Mouse (Mus musculus) small intestine, adult 2 months (tissue): ENCODE data around the gene Irf2bp1. TPM values are rescaled to one million over a fixed set of nuclear protein-coding genes. Genes with fewer than 3 reads are reported as not detected.

ENCODE experiments used
- H3K27ac ChIP-seq: fragments of 200-500 bp; 2 replicates; pipeline ENCODE4 v1.5.1; 2012; ENCODE audit warnings: low read depth, low read length, control low read depth, inconsistent platforms; ENCODE audit not compliant: insufficient read depth
- H3K27me3 ChIP-seq: fragments of 200-500 bp; 2 replicates; pipeline ENCODE4 v1.6.1; 2012; ENCODE audit warnings: mild to moderate bottlenecking, moderate library complexity, low read length, inconsistent platforms; ENCODE audit not compliant: control insufficient read depth, insufficient read depth
- H3K36me3 ChIP-seq: fragments of 200-500 bp; 2 replicates; pipeline ENCODE4 v1.6.1; 2012; ENCODE audit warnings: mild to moderate bottlenecking, low read length, control low read depth, inconsistent platforms; ENCODE audit not compliant: control insufficient read depth, insufficient read depth
- H3K4me1 ChIP-seq: fragments of 200-500 bp; 2 replicates; pipeline ENCODE4 v1.6.1; 2012; ENCODE audit warnings: low read length, inconsistent platforms, mixed read lengths; ENCODE audit not compliant: control insufficient read depth, insufficient read depth, insufficient read length
- H3K4me3 ChIP-seq: fragments of 200-500 bp; 2 replicates; pipeline ENCODE4 v1.5.1; 2012; ENCODE audit warnings: low read depth, mild to moderate bottlenecking, control low read depth, inconsistent platforms, low read length, moderate library complexity
- CTCF ChIP-seq: fragments of 200-500 bp; IDR thresholded peaks from 2 replicates; pipeline ENCODE4 v1.5.1; 2012; ENCODE audit warnings: low read depth, mild to moderate bottlenecking, control low read depth, inconsistent platforms, low read length, moderate library complexity, mixed read lengths; ENCODE audit not compliant: insufficient replicate concordance, insufficient read length; ENCODE audit errors: extremely low read depth
- POLR2A ChIP-seq: fragments of 200-500 bp; IDR thresholded peaks from 2 replicates; pipeline ENCODE4 v1.6.1; 2012; ENCODE audit warnings: low read depth, mild to moderate bottlenecking, control low read depth, inconsistent platforms, low read length, moderate library complexity
- WGBS: fragments of 180-500 bp; shearing (Covaris S2); methylation state at CpG from one replicate; pipeline ENCODE4 v1.1.7; 2018; 5-methylcytosine and 5-hydroxymethylcytosine counted together
- polyA plus RNA-seq: library from polyadenylated mRNA; depleted of rRNA; stranded (reverse); fragments of >200 nt; gene quantifications from 2 replicates; pipeline ENCODE4 v1.2.3, GENCODE M21; 2012

Gene Irf2bp1
- polyA plus RNA-seq, 1 experiment: 25.8 TPM

- no peak overlapping the region for H3K4me3 ChIP-seq
- peak; percentile 68; the same call in 1 of the 2 replicates for TF ChIP-seq CTCF
- no peak for TF ChIP-seq POLR2A
- H3K4me1 ChIP-seq: peaks cover 3% of the 10 kb centered on the region
- no peaks in the 10 kb centered on the region for H3K27me3 ChIP-seq
- no peak overlapping the region for H3K27ac ChIP-seq
- WGBS: 55% methylated on average over 6 of the region's 6 CpGs
- peaks cover 35% of the 10 kb centered on the region for H3K36me3 ChIP-seq
Observed at GRCm38 (mm10) chr7:19029084-19029653, 25.3 kb downstream of the Irf2bp1 start.

- H3K27me3 ChIP-seq: no peaks in the 10 kb centered on the region
- no peaks in the 10 kb centered on the region for H3K4me1 ChIP-seq
- TF ChIP-seq CTCF (no peak), POLR2A (no peak)
- H3K4me3 ChIP-seq: no peak overlapping the region
- 91% methylated on average over 4 of the region's 4 CpGs for WGBS
- peaks cover 56% of the 10 kb centered on the region for H3K36me3 ChIP-seq
- no peak overlapping the region for H3K27ac ChIP-seq
Observed at GRCm38 (mm10) chr7:19031641-19032040, 27.8 kb downstream of the Irf2bp1 start.

- Histone ChIP-seq H3K36me3 (peaks cover 95% of the 10 kb centered on the region), H3K27ac (no peak overlapping the region)
- TF ChIP-seq POLR2A (no peak), CTCF (no peak)
Observed at GRCm38 (mm10) chr7:19044616-19045015, 40.8 kb downstream of the Irf2bp1 start.

GRCm38 (mm10) chr7:19046286-19047069, 42.6 kb downstream of the Irf2bp1 start:
- Histone ChIP-seq H3K36me3 (peaks cover 92% of the 10 kb centered on the region), H3K4me1 (no peaks in the 10 kb centered on the region), H3K27me3 (no peaks in the 10 kb centered on the region), H3K4me3 (no peak overlapping the region), H3K27ac (no peak overlapping the region)
- TF ChIP-seq CTCF: no peak
- TF ChIP-seq POLR2A: no peak
- 90% methylated on average over 11 of the region's 11 CpGs for WGBS

More at GRCm38 (mm10) chr7:19044616-19045015, 40.8 kb downstream of the Irf2bp1 start:
- Histone ChIP-seq H3K27me3 (no peaks in the 10 kb centered on the region), H3K4me1 (no peaks in the 10 kb centered on the region), H3K4me3 (no peak overlapping the region)
- 93% methylated on average over 6 of the region's 6 CpGs for WGBS

DNA sequence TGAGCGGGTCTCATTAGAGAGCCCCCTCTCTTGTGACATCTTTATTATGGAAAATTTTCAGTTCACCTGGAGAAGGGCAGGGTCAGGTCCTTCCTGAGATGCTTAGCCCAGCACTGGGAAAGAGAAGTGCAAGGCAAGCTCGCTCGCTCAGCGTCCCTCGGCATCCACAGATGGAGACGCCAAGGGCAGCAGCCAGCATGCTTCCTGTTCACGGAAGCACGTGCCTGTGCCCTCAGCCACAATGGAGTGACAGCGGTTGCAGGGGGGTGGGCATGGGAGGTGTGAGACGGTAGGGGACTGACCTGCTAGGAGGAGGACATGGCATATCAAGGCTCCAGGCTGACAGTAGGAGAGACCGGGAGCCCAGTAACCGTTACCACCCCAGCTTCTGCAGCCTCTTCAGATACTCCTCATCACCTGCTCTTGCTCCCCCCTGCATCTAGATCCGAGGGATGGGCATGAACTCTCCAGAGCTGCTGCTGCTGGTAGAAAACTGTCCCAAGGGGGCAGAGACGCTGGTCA, 44.2 kb downstream of the Irf2bp1 start:
- no peaks in the 10 kb centered on the region for H3K27me3 ChIP-seq
- H3K4me3 ChIP-seq: no peak overlapping the region
- no peaks in the 10 kb centered on the region for H3K4me1 ChIP-seq
- no peak for TF ChIP-seq CTCF
- no peak overlapping the region for H3K27ac ChIP-seq
- peaks cover 80% of the 10 kb centered on the region for H3K36me3 ChIP-seq
- 86% methylated on average over 14 of the region's 14 CpGs for WGBS

DNA sequence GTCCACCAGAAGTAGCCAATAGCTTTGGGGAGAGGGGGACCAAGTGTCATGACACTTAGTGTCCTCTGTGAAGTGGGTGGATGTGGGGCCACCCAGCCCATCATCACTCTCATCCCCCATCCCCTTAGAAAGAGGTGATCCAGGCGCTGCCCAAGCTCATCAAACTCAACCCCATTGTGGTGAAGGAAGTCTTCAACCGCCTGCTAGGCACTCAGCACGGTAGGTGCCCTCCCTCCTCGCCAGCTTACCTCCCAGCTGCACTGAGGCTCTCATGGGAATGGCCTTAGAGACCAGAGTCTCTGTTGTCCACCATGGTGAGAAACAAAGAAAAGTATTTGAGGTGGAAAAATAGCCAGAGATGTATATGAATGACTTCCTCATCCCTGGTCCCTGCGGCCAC, 45.4 kb downstream of the Irf2bp1 start:
- Histone ChIP-seq H3K27me3 (no peaks in the 10 kb centered on the region), H3K4me1 (no peaks in the 10 kb centered on the region), H3K27ac (no peak overlapping the region), H3K4me3 (no peak overlapping the region), H3K36me3 (peaks cover 71% of the 10 kb centered on the region)
- TF ChIP-seq POLR2A: no peak
- no peak for TF ChIP-seq CTCF
- 85% methylated on average over 5 of the region's 5 CpGs for WGBS

- Histone ChIP-seq H3K27me3 (no peaks in the 10 kb centered on the region), H3K27ac (no peak overlapping the region), H3K4me3 (no peak overlapping the region), H3K4me1 (no peaks in the 10 kb centered on the region), H3K36me3 (peaks cover 62% of the 10 kb centered on the region)
- no peak for TF ChIP-seq POLR2A
- TF ChIP-seq CTCF: no peak
- 77% methylated on average over 8 of the region's 8 CpGs for WGBS
Observed at GRCm38 (mm10) chr7:19050172-19050571, 46.3 kb downstream of the Irf2bp1 start.
